Mouse (Mus musculus) hindbrain, embryonic 12.5 days (tissue): ENCODE results near the gene Git2. TPM values are rescaled to one million over a fixed set of nuclear protein-coding genes. Genes with fewer than 3 reads are reported as not detected.

Experiments
- ATAC-seq: fragments of 200-750 bp; cut with Nextera tagmentation; 2 replicates; pipeline ENCODE4 v1.8.0; 2017; ENCODE audit warnings: moderate TSS enrichment; ENCODE audit not compliant: low FRiP score
- H3K27ac ChIP-seq: fragments of 300-500 bp; sonication (generic); 2 replicates; pipeline ENCODE4 v1.5.1; 2016; ENCODE audit warnings: mild to moderate bottlenecking
- H3K27me3 ChIP-seq: fragments of 300-500 bp; sonication (generic); 2 replicates; pipeline ENCODE4 v1.6.1; 2016; ENCODE audit warnings: mild to moderate bottlenecking
- H3K36me3 ChIP-seq: fragments of 300-500 bp; sonication (generic); 2 replicates; pipeline ENCODE4 v1.6.1; 2016; ENCODE audit warnings: mild to moderate bottlenecking
- H3K4me1 ChIP-seq: fragments of 300-500 bp; sonication (generic); 2 replicates; pipeline ENCODE4 v1.6.1; 2016
- H3K4me2 ChIP-seq: fragments of 300-500 bp; sonication (generic); replicated peaks from 2 replicates; pipeline ENCODE4 v1.6.1; 2016; ENCODE audit warnings: mild to moderate bottlenecking
- H3K4me3 ChIP-seq: fragments of 300-500 bp; sonication (generic); 2 replicates; pipeline ENCODE4 v1.5.1; 2016; ENCODE audit warnings: mild to moderate bottlenecking
- H3K9ac ChIP-seq: fragments of 300-500 bp; sonication (generic); 2 replicates; pipeline ENCODE4 v1.6.1; 2016; ENCODE audit warnings: mild to moderate bottlenecking, moderate library complexity
- H3K9me3 ChIP-seq: fragments of 300-500 bp; sonication (generic); replicated peaks from 2 replicates; pipeline ENCODE4 v1.6.1; 2016; ENCODE audit warnings: mild to moderate bottlenecking
- WGBS: fragments of 180-500 bp; shearing (Covaris S2); methylation state at CpG from one replicate; pipeline ENCODE4 v1.1.7; 2016; 5-methylcytosine and 5-hydroxymethylcytosine counted together
- polyA plus RNA-seq: library from polyadenylated mRNA; unstranded; fragments of >200 nt; fragmentation: Nextera tagmentation; extraction: Ambion mirVana; gene quantifications from 2 replicates; pipeline ENCODE4 v1.2.1, GENCODE M21; 2016

Gene Git2
- polyA plus RNA-seq, 1 experiment from 2014 or later, result 47.2 TPM

DNA sequence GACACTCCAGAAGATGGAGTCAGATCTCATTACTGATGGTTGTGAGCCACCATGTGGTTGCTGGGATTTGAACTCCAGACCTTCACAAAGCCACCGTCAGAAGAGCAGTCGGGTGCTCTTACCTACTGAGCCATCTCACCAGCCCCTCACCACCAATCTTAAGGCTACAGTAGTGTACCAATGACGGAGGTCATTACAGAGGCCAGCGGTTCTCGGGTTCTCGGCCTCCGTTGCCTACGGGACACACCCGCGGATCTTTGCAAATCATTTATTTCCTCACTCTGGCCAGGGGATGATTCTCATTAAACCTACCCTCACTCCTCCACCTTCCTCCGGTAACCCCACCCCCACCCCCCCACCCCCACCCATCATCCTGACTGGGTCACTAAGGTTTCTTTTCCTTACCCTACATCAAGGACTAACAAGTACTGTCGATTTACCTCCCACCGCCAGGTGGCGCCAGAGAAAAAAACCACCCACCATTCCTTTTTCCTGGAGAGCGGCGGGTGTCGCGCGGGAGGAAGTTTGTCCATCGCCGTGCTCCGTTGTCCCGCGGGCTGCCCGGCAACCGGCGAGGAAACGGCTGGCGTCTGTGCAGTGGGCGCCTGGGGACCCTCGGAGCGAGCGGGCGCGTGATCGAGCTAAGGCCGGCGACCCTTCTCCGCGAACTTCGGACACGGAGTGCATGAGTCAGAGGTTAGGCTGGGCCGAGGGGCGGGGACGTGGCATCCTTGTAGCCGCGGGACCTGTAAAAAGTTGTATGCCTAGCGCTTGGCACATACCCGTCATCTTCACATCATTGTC lies 67.8 kb downstream of the Git2 start, which contains the start of gene Tchp:
Tchp (plus strand) TSS at position 496 of the 804 bp plus-strand sequence.
- Histone ChIP-seq H3K4me1 (peaks cover 12% of the 10 kb centered on the region), H3K4me2 (peak within 1 kb of the TSS; percentile 65), H3K9me3 (no peaks in the 10 kb centered on the region), H3K27me3 (no peaks in the 10 kb centered on the region), H3K4me3 (peak within 1 kb of the TSS; percentile 84), H3K36me3 (peaks cover 33% of the 10 kb centered on the region), H3K9ac (peak within 1 kb of the TSS; percentile 82), H3K27ac (no peak within 1 kb of the TSS)
- 3% methylated on average over 49 of the region's 49 CpGs for WGBS
- ATAC-seq, result peak; percentile 69

DNA sequence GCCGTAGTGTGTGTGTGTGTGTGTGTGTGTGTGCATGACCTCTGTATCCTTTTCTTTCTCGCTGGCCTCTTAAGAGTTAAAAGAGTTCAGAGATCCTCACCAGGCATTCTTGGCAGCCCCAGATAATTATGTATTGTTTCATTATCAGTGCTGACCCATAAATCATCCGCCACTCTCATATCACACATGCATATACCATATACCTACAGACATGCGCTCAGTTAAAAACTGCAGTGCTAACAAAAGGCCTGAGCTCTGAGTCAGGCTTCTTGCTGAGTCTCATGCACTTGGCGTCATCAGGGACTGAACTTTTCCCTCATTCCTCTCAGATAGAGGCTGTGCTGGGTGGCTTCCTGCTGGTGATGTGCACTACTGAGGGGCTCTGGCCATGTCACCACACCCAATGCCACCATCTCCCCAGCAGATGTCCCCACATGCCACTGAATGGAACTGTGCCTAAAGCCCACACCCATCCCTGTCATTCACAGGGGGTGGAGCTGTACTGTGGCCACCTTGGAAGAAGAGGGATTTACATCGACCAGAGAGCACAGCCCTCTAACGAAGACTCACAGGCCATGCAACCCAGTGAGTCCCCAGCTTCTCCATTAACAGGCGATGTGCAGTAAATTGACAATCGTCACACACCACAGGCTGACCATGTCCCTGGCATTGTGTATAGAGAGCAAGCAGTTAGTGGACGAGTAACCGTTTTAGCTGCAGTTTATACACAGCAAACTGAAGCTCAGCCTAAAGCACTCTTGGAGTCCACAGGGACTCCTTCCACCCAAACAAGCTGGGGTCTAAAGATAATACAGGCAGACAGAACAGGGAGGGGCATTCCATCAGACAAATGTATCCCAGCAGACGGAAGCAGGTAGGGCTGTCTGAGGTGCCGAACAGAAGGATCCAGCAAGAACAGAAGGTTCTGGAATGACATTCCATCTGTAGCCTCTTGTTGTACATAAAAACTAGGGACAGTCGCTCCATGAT lies 72.6 kb downstream of the Git2 start:
- no peaks in the 10 kb centered on the region for H3K9me3 ChIP-seq
- no peak overlapping the region for H3K4me2 ChIP-seq
- WGBS, result 62% methylated on average over 14 of the region's 14 CpGs
- H3K36me3 ChIP-seq, result no peaks in the 10 kb centered on the region
- no peak overlapping the region for H3K9ac ChIP-seq
- H3K27me3 ChIP-seq, result no peaks in the 10 kb centered on the region
- no peak overlapping the region for H3K4me3 ChIP-seq
- peaks cover 3% of the 10 kb centered on the region; the same call in 1 of the 2 replicates for H3K4me1 ChIP-seq
- H3K27ac ChIP-seq, result no peak overlapping the region
- ATAC-seq, result 0 out of 2 replicates have a peak, but pooled peaks have one; percentile 26

DNA sequence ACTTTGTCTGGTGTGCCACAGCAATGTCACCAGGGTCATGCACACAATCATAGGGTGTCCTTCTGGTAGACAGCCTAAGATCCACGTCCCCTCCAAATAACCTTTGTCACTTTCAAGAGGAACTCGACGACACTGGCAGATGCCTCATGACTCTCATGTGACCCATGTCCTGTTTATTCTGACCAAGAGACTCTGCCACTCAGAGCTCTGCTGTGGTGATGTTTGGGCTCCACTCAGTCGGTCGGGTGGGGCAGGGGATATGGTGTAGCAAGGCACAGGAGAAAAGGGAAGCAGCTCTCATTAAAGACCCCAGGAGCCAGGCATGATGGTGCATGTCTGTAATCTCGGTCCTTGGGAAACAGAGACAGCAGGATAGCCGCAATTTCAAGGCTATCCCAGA lies 76.3 kb downstream of the Git2 start:
- H3K9ac ChIP-seq, result no peak overlapping the region; the same call in 1 of the 2 replicates
- H3K4me3 ChIP-seq, result no peak overlapping the region
- H3K9me3 ChIP-seq, result no peaks in the 10 kb centered on the region
- 71% methylated on average over 7 of the region's 7 CpGs for WGBS
- peaks cover 5% of the 10 kb centered on the region; the same call in 1 of the 2 replicates for H3K27me3 ChIP-seq
- ATAC-seq, result no peak
- no peak overlapping the region for H3K4me2 ChIP-seq
- no peaks in the 10 kb centered on the region for H3K36me3 ChIP-seq
- peaks cover 3% of the 10 kb centered on the region; the same call in 1 of the 2 replicates for H3K4me1 ChIP-seq
- H3K27ac ChIP-seq, result no peak overlapping the region

DNA sequence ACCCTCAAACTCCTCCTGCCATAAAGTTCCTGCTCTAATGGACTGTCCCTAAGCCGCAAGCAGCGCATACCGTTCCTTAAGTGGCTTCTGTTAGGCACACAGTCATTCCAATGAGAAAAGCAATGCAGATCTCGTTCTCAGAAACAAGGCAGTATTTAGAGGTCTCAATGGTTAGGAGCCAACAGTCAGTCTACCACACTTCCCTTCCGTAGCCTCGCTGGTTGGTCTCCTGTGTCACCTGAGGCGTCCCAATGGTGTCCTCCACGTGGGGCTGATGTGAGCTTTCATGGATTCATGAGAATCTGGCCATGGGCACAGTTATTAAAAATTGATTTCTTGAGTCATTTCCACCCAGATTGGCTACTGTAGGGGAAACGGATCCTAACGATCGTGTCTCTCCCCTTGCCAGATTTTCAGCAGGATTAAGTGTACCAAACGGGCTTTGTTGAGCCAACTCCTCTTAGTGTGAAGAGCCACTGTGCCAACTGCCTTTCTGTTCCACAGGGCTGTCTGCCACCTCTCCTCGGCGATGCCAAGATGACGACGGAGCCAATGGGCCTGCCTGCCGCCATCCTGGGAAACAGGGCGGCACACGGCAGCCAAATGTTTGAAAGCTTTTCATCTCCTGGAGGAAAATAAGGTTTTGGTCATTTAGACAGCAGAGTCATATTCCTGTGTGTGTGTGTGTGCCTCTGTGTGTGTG lies 77.1 kb downstream of the Git2 start:
- Histone ChIP-seq H3K27ac (no peak overlapping the region), H3K4me3 (no peak overlapping the region), H3K9me3 (no peaks in the 10 kb centered on the region), H3K9ac (no peak overlapping the region), H3K4me2 (no peak overlapping the region), H3K36me3 (no peaks in the 10 kb centered on the region), H3K4me1 (peaks cover 3% of the 10 kb centered on the region; the same call in 1 of the 2 replicates), H3K27me3 (peaks cover 7% of the 10 kb centered on the region; the same call in 1 of the 2 replicates)
- no peak for ATAC-seq
- WGBS, result 91% methylated on average over 19 of the region's 19 CpGs

DNA sequence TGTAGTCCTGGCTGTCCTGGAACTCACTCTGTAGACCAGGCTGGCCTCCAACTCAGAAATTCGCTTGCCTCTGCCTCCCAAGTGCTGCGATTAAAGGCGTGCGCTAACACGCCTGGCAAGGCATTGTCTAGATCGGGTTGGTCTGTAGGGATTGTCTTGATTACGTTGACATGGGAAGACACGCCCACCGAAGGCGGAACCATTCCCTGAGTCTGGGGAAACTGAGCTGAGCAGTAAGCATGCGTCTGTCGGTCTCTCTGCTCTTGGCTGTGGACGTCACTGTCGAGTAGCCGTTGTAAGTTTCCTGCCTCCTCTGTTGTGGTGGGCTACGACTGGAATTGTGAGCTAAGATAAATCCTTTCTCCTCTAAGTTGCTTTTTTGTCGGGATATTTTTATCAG lies 78.4 kb downstream of the Git2 start:
- ATAC-seq, result no peak
- H3K27me3 ChIP-seq, result peaks cover 7% of the 10 kb centered on the region; the same call in 1 of the 2 replicates
- no peaks in the 10 kb centered on the region for H3K9me3 ChIP-seq
- H3K4me1 ChIP-seq, result no peaks in the 10 kb centered on the region
- 83% methylated on average over 17 of the region's 17 CpGs for WGBS
- H3K36me3 ChIP-seq, result no peaks in the 10 kb centered on the region
- H3K4me3 ChIP-seq, result no peak overlapping the region
- H3K4me2 ChIP-seq, result no peak overlapping the region
- no peak overlapping the region for H3K9ac ChIP-seq
- H3K27ac ChIP-seq, result no peak overlapping the region

DNA sequence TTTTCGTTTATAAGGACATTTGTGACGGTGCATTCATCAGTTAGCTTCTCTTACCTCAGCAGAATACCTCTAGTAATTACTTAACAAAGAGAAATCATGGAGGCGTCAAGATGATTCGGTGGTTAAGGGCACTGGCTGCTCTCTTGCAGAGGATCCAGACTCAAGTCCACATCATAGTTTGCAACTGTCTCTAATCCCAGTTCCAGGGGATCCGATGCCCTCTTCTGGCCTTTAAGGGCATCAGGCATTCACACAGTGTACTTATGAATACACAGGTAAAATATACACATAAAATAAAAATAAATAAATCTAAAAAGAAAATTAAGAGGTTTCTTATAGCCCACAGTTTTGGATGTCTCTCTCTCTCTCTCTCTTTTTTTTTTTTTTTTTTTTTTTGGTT lies 79.5 kb downstream of the Git2 start:
- Histone ChIP-seq H3K36me3 (no peaks in the 10 kb centered on the region), H3K27me3 (peaks cover 7% of the 10 kb centered on the region; the same call in 1 of the 2 replicates), H3K9ac (no peak overlapping the region), H3K4me3 (no peak overlapping the region), H3K4me1 (peaks cover 4% of the 10 kb centered on the region), H3K4me2 (no peak overlapping the region), H3K27ac (no peak overlapping the region), H3K9me3 (no peaks in the 10 kb centered on the region)
- no peak for ATAC-seq
- WGBS, result 77% methylated on average over 5 of the region's 5 CpGs

DNA sequence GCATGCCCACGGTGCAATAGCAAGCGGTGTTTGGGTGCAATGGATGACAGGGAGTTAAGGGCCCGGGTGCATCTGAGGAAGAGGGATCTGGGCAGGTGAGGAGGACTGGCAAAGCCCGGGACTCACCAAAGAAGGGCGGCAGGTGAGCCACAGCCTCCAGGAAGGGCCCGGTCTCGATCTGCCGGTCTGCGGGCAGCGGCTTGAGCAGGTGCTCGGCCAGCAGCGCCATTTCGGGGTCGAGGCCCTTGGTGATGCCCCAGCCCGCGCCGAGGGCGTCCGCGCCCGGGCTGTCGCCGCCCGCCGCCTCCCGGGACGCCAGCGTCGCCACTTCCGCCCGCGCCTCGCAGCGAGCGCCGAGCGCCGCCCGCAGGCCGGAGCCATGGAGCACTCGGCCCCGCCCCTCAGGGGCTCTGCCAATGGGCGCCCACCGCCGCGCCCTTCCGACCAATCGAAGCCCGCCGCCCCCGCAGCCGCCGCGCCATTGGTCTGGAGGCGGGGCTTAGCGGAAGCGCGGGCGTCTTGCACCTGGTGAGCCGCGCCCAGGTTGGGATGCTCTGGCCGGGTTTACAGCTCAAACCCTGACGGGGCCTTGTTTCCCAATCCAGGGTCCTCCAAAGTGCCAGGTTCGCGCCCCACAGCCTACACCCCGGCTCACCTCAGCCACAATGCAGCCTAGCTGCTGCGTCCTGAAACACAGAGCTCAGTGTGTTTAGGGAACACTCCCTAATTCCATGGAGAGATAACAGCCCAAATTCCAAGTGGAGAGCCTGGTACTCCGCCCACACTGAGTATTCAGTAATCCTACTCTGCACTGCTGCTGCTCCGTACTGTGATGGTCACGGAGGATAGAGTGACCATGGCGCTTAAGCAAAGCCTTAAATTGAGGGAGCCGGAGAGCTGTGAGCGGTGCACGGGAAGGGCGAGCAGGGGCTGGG lies 84.4 kb downstream of the Git2 start, which contains the start of gene Gltp:
Gltp (minus strand) TSS at position 352 of the 935 bp plus-strand sequence.
- Histone ChIP-seq H3K9me3 (no peaks in the 10 kb centered on the region), H3K4me2 (peak within 1 kb of the TSS; percentile 88), H3K4me3 (peak within 1 kb of the TSS; percentile 71), H3K9ac (peak within 1 kb of the TSS; percentile 76), H3K27ac (no peak within 1 kb of the TSS), H3K36me3 (no peaks in the 10 kb centered on the region), H3K27me3 (peaks cover 7% of the 10 kb centered on the region; the same call in 1 of the 2 replicates), H3K4me1 (peaks cover 22% of the 10 kb centered on the region)
- WGBS, result 4% methylated on average over 75 of the region's 75 CpGs
- peak; percentile 96 for ATAC-seq

DNA sequence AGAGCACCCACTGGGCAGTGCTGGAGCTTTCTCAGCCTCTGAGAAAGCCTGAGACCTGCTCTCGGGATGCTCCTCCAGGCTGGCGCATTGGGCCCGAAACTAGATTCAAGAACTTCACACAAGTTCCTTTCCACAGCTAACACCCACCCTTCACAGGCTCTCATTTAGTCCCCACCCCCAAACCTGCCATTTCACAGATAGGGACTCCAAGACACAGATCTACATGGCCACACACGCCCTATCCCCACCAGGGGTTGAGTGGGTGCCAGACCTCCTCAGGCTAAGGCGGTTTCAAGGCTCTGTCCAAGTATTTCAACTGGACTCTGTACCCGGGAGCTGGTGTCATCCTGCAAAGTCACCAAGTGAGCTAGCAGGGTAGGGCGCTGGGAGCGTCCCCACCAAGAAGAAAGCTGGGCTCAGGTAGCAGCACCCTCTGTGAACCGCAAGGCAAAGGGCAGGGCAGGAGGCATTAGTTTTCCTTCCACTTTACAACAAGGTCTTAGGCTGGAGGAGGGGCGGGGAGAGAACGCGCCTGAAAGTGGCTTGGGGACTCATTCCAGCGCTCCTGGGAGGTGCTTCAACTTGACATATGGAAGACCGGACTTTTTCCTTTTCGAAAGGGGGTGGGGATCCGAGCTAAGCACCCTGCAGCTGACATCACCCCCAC lies 85.5 kb downstream of the Git2 start:
- H3K4me1 ChIP-seq, result peaks cover 22% of the 10 kb centered on the region
- H3K36me3 ChIP-seq, result no peaks in the 10 kb centered on the region
- no peak overlapping the region for H3K27ac ChIP-seq
- H3K9me3 ChIP-seq, result no peaks in the 10 kb centered on the region
- 22% methylated on average over 16 of the region's 16 CpGs for WGBS
- H3K9ac ChIP-seq, result peak overlapping the region; percentile 76
- H3K27me3 ChIP-seq, result peaks cover 7% of the 10 kb centered on the region; the same call in 1 of the 2 replicates
- no peak for ATAC-seq
- peak overlapping the region; percentile 71 for H3K4me3 ChIP-seq
- peak overlapping the region; percentile 88 for H3K4me2 ChIP-seq

DNA sequence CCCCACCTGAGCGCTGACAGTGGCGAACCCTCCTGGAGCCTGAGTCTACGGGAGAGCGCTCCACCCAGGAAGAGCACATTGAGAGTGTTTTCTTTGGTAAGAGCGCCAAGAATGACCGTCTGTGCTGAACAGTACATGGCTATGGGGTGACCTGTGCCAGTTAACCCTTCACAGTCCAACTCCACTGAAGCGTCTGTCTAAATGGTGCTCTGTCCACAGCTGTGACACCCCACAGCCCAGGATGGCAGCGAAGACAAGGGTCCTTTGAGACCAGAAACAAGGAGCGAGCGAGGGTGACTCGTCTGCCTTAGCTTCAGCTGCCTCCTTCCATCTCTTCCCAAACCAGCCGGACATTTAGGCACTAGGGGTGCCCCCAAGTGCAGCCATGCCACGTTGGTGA lies 86.6 kb downstream of the Git2 start:
- Histone ChIP-seq H3K36me3 (no peaks in the 10 kb centered on the region), H3K4me1 (peaks cover 30% of the 10 kb centered on the region), H3K4me3 (no peak overlapping the region), H3K4me2 (no peak overlapping the region), H3K9ac (no peak overlapping the region), H3K9me3 (no peaks in the 10 kb centered on the region), H3K27ac (no peak overlapping the region), H3K27me3 (0 out of 2 replicates have a peak, but pooled peaks cover 2% of the 10 kb centered on the region)
- 82% methylated on average over 13 of the region's 13 CpGs for WGBS
- ATAC-seq, result no peak

DNA sequence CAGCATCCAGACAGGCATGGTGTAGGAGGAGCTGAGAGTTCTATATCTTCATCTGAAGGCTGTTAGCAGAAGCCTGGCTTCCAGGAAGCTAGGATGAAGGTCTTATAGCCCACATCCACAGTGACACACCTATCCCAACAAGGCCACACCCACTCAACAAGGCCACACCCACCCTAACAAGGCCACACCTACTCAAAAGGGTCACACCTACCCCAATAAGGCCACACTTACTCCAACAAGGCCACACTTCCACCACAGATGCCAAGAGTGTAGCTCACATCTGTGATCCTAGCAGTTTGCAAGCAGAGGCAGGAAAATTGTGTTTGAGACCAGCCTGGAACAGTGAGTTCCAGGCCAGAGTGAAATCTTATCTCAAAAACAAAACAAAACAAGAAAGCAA lies 87.4 kb downstream of the Git2 start:
- Histone ChIP-seq H3K4me3 (no peak overlapping the region), H3K9ac (no peak overlapping the region), H3K36me3 (no peaks in the 10 kb centered on the region), H3K4me1 (peaks cover 36% of the 10 kb centered on the region), H3K9me3 (no peaks in the 10 kb centered on the region), H3K4me2 (no peak overlapping the region), H3K27me3 (no peaks in the 10 kb centered on the region), H3K27ac (no peak overlapping the region)
- ATAC-seq, result no peak
